Mouse (Mus musculus) layer of hippocampus, adult 9-11 months (tissue): Measurements from ENCODE around the gene Exoc3.

ENCODE experiments used
- DNase-seq: peaks from one replicate; pipeline ENCODE4 v3.0.0; 2022

Gene Exoc3

GRCm38 (mm10) chr13:74138906-74139647 is 69.5 kb downstream of the Exoc3 start:
- no peak for DNase-seq

DNA sequence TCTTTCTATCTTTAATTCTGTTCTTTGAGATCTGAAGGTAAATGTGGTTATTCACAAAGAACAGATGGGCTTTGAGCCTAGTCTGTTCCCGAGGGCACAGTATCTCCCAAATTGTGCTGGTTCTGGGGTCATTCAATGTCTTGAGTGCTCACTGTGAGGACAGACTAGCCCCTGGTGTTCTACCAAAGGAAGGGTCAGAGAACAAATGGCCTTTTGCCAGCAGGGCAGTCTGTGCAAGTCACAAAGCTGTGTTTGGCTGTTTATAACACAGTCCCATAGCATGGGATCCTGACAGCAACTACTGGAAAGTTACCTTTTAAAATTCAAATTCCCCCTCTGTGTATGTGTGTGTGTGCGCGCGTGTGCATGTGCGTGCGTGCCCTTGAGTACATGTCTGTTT is 78.6 kb downstream of the Exoc3 start:
- DNase-seq, result no peak

GRCm38 (mm10) chr13:74127571-74127970 is 81.0 kb downstream of the Exoc3 start:
- no peak for DNase-seq

DNA sequence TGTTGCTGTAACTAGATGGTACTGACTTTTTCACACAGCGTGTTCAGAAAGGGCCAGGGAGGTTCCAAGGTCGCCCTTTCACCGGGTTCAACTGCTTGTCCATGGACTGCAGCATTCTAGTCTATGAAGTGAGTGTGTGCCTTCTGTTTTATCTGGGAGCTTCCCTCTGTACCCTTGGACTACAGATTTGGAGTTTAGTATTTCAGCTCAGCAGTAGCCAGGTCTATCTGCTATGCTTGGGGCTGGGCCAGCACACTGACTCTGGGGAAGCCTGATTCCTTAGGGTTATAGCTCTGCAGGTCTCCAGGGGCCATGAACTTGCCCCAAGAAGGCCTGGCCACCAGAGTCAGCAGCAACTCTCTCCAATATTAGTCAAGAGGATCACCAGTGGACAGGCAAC is 85.9 kb downstream of the Exoc3 start:
- no peak for DNase-seq

DNA sequence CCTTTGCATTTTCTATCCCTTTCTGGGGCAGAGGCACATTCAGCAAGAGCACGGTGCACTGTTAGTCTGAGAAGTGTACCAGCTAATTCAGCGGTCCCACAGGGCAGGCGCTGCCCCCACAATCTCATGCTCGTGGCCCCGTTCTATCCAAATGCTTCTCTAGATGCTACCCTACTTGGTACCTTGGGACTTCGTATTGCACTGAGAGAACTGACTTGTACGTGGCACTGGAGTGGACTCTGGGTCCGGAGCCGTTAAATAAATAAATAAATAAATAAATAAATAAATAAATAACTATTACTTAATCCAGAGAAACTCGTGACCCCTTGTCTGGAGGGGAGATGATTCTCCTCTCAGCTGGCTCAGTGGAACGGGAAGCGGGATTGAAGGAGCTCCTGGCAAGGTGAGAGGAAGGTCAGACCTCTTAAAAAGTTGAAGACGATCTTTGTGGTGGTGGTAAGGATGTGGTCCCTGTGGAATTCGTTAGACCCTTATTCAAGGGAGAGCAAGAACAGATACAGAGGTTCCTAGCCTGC is 86.7 kb downstream of the Exoc3 start:
- DNase-seq, result no peak

GRCm38 (mm10) chr13:74121141-74121602 is 87.4 kb downstream of the Exoc3 start, which contains the start of gene Slc9a3:
Gene Slc9a3, plus strand, starts transcription at chr13:74121457.
- no peak for DNase-seq
